Mouse (Mus musculus) limb, embryonic 10.5 days (tissue): ENCODE measurements around the gene E130116L18Rik. TPM values are rescaled to one million over a fixed set of nuclear protein-coding genes. Genes with fewer than 3 reads are reported as not detected.
"Not testable (repeated sequence)": the region's sequence is repeated elsewhere in the genome, so short reads cannot be mapped to it uniquely, and the experiment has no call there.

Experiments used
- DNase-seq: peaks from one replicate; pipeline ENCODE4 v3.0.0-alpha.2; 2017; ENCODE audit warnings: low spot score
- H3K27ac ChIP-seq: fragments of 300-500 bp; sonication (generic); 2 replicates; pipeline ENCODE4 v1.5.1; 2016; ENCODE audit warnings: mild to moderate bottlenecking
- H3K27me3 ChIP-seq: fragments of 300-500 bp; sonication (generic); 2 replicates; pipeline ENCODE4 v1.6.1; 2016; ENCODE audit warnings: low read depth, mild to moderate bottlenecking; ENCODE audit not compliant: poor library complexity, severe bottlenecking
- H3K36me3 ChIP-seq: fragments of 300-500 bp; sonication (generic); 2 replicates; pipeline ENCODE4 v1.6.1; 2016; ENCODE audit warnings: mild to moderate bottlenecking, moderate library complexity
- H3K4me1 ChIP-seq: fragments of 300-500 bp; sonication (generic); 2 replicates; pipeline ENCODE4 v1.6.1; 2016
- H3K4me3 ChIP-seq: fragments of 300-500 bp; sonication (generic); 2 replicates; pipeline ENCODE4 v1.5.1; 2016; ENCODE audit warnings: mild to moderate bottlenecking, moderate library complexity
- H3K9me3 ChIP-seq: fragments of 300-500 bp; sonication (generic); replicated peaks from 2 replicates; pipeline ENCODE4 v1.6.1; 2016; ENCODE audit warnings: mild to moderate bottlenecking
- WGBS: fragments of 180-500 bp; shearing (Covaris S2); methylation state at CpG from one replicate; pipeline ENCODE4 v1.1.7; 2016; 5-methylcytosine and 5-hydroxymethylcytosine counted together
- polyA plus RNA-seq: library from polyadenylated mRNA; unstranded; fragments of >200 nt; fragmentation: Nextera tagmentation; extraction: Ambion mirVana; gene quantifications from 2 replicates; pipeline ENCODE4 v1.2.1, GENCODE M21; 2016

E130116L18Rik gene
- polyA plus RNA-seq, 1 experiment from 2014 or later = not detected

GRCm38 (mm10) chr5:25177937-25178336 lies 45.0 kb downstream of the E130116L18Rik start:
- DNase-seq, H3K27me3 ChIP-seq, H3K4me1 ChIP-seq, H3K9me3 ChIP-seq, H3K4me3 ChIP-seq, H3K36me3 ChIP-seq, H3K27ac ChIP-seq: not testable (repeated sequence)
- WGBS = 93% methylated on average over 5 of the region's 5 CpGs

Other genes with a start within 250 kb of the E130116L18Rik start
- 33.3 and 35.1 TPM in 2 replicates for gene Prkag2, start 122.5 kb downstream of the E130116L18Rik start, polyA plus RNA-seq
- gene Galntl5, start 41.7 kb downstream of the E130116L18Rik start, polyA plus RNA-seq = not detected in 2 replicates
- gene Galnt11, start 1.2 kb downstream of the E130116L18Rik start, polyA plus RNA-seq = 28.9 and 32.8 TPM in 2 replicates